Mouse (Mus musculus) MEL (cell line): ENCODE data around the gene Foxf2. TPM values are rescaled to one million over a fixed set of nuclear protein-coding genes. Genes with fewer than 3 reads are reported as not detected.

Experiments
- DNase-seq: peaks from one replicate; pipeline ENCODE4 v3.0.0; 2011; ENCODE audit warnings: low read depth, low spot score
- H3K27ac ChIP-seq: 2 replicates; pipeline ENCODE4 v1.5.1; 2012; ENCODE audit warnings: low read depth, mild to moderate bottlenecking, control low read depth, low read length, moderate library complexity; ENCODE audit not compliant: control insufficient read depth
- H3K27me3 ChIP-seq, 2 experiments: fragments of 150-350 bp in 1 of 2; sonication (generic) in 1 of 2; 2 replicates each; pipeline ENCODE4 v1.6.1; 2012; ENCODE audit warnings: low read length in 2 of 2, mild to moderate bottlenecking in 2 of 2, improper control_type of control experiment in 1 of 2, moderate library complexity in 1 of 2; ENCODE audit not compliant: insufficient read depth in 2 of 2, control insufficient read depth in 1 of 2
- H3K36me3 ChIP-seq, 2 experiments: 2 replicates each; pipeline ENCODE4 v1.6.1; 2012 to 2014; ENCODE audit warnings: low read length in 2 of 2, improper control_type of control experiment in 1 of 2, inconsistent platforms in 1 of 2, mild to moderate bottlenecking in 1 of 2; ENCODE audit not compliant: insufficient read depth in 2 of 2, control insufficient read depth in 1 of 2
- H3K4me1 ChIP-seq, 2 experiments: fragments of 150-350 bp in 1 of 2; sonication (generic) in 1 of 2; 2 replicates each; pipeline ENCODE4 v1.6.1; 2012; ENCODE audit warnings: low read length in 2 of 2, improper control_type of control experiment in 1 of 2, mild to moderate bottlenecking in 1 of 2; ENCODE audit not compliant: insufficient read depth in 2 of 2, control insufficient read depth in 1 of 2
- H3K4me3 ChIP-seq, 2 experiments: fragments of 150-350 bp in 1 of 2; sonication (generic) in 1 of 2; 2 replicates each; pipeline ENCODE4 v1.5.1; 2012; ENCODE audit warnings: low read depth in 2 of 2, low read length in 2 of 2, mild to moderate bottlenecking in 2 of 2, moderate library complexity in 2 of 2, control low read depth in 1 of 2, improper control_type of control experiment in 1 of 2; ENCODE audit not compliant: control insufficient read depth in 1 of 2, insufficient read depth in 1 of 2
- H3K79me2 ChIP-seq: 2 replicates; pipeline ENCODE4 v1.6.1; 2012; ENCODE audit warnings: mild to moderate bottlenecking, low read length, moderate library complexity; ENCODE audit not compliant: control insufficient read depth, poor library complexity, insufficient read depth
- H3K9ac ChIP-seq: 2 replicates; pipeline ENCODE4 v1.6.1; 2012; ENCODE audit warnings: low read depth, mild to moderate bottlenecking, control low read depth, low read length, moderate library complexity; ENCODE audit not compliant: control insufficient read depth, poor library complexity, severe bottlenecking
- H3K9me3 ChIP-seq: fragments of 150-350 bp; sonication (generic); replicated peaks from 2 replicates; pipeline ENCODE4 v1.6.1; 2012; ENCODE audit warnings: mild to moderate bottlenecking, low read length, improper control_type of control experiment, moderate library complexity; ENCODE audit not compliant: insufficient read depth
- CTCF ChIP-seq, 3 experiments: IDR thresholded peaks in 2 of 3; conservative IDR thresholded peaks in 1 of 3; 2 replicates each; pipeline ENCODE4 v1.5.1; 2011 to 2012; ENCODE audit warnings: low read length in 3 of 3, low read depth in 2 of 3, mild to moderate bottlenecking in 2 of 3, improper control_type of control experiment in 1 of 3, inconsistent platforms in 1 of 3, mixed read lengths in 1 of 3, moderate library complexity in 1 of 3; ENCODE audit not compliant: control insufficient read depth in 1 of 3, insufficient read depth in 1 of 3, poor library complexity in 1 of 3, severe bottlenecking in 1 of 3
- ETS1 ChIP-seq: IDR thresholded peaks from 2 replicates; pipeline ENCODE4 v1.6.1; 2012; ENCODE audit warnings: low read depth, mild to moderate bottlenecking, inconsistent platforms, low read length, improper control_type of control experiment, moderate library complexity
- GABPA ChIP-seq: IDR thresholded peaks from 2 replicates; pipeline ENCODE4 v1.6.1; 2012; ENCODE audit warnings: low read depth, mild to moderate bottlenecking, inconsistent platforms, low read length, improper control_type of control experiment, moderate library complexity
- GATA1 ChIP-seq: IDR thresholded peaks from 2 replicates; pipeline ENCODE4 v1.6.1; 2011; ENCODE audit warnings: low read depth, low read length, improper control_type of control experiment
- JUND ChIP-seq: IDR thresholded peaks from 2 replicates; pipeline ENCODE4 v1.6.1; 2011; ENCODE audit warnings: low read depth, mild to moderate bottlenecking, improper control_type of control experiment, low read length
- KAT2A ChIP-seq: conservative IDR thresholded peaks from 2 replicates; pipeline ENCODE4 v1.6.1; 2012; ENCODE audit warnings: low read depth, low read length, improper control_type of control experiment, inconsistent platforms
- MAFK ChIP-seq: IDR thresholded peaks from 2 replicates; pipeline ENCODE4 v1.6.1; 2011; ENCODE audit warnings: low read depth, mild to moderate bottlenecking, low read length, improper control_type of control experiment, borderline replicate concordance
- MAZ ChIP-seq: IDR thresholded peaks from 2 replicates; pipeline ENCODE4 v1.6.1; 2012; ENCODE audit warnings: low read depth, mild to moderate bottlenecking, inconsistent platforms, low read length, improper control_type of control experiment
- MEF2A ChIP-seq: IDR thresholded peaks from 2 replicates; pipeline ENCODE4 v1.6.1; 2014; ENCODE audit warnings: low read depth, mild to moderate bottlenecking, inconsistent platforms, low read length, improper control_type of control experiment; ENCODE audit not compliant: poor library complexity, insufficient replicate concordance, severe bottlenecking; ENCODE audit errors: extremely low read depth
- MXI1 ChIP-seq: IDR thresholded peaks from 2 replicates; pipeline ENCODE4 v1.6.1; 2011; ENCODE audit warnings: mild to moderate bottlenecking, low read depth, low read length, improper control_type of control experiment
- MYB ChIP-seq: IDR thresholded peaks from 2 replicates; pipeline ENCODE4 v1.6.1; 2011; ENCODE audit warnings: mild to moderate bottlenecking, low read depth, low read length, improper control_type of control experiment
- MYC ChIP-seq: IDR thresholded peaks from 2 replicates; pipeline ENCODE4 v1.6.1; 2011; ENCODE audit warnings: low read depth, mild to moderate bottlenecking, low read length, improper control_type of control experiment, moderate library complexity
- NELFE ChIP-seq: IDR thresholded peaks from 2 replicates; pipeline ENCODE4 v1.6.1; 2011; ENCODE audit warnings: low read depth, low read length, improper control_type of control experiment
- POLR2A ChIP-seq, 2 experiments: IDR thresholded peaks; 2 replicates each; pipeline ENCODE4 v1.6.1; 2011 to 2012; ENCODE audit warnings: low read length in 2 of 2, mild to moderate bottlenecking in 2 of 2, control low read depth in 1 of 2, improper control_type of control experiment in 1 of 2, low read depth in 1 of 2, moderate library complexity in 1 of 2; ENCODE audit not compliant: control insufficient read depth in 1 of 2, insufficient read depth in 1 of 2, poor library complexity in 1 of 2
- POLR2AphosphoS2 ChIP-seq: IDR thresholded peaks from 2 replicates; pipeline ENCODE4 v1.6.1; 2011; ENCODE audit warnings: low read length, improper control_type of control experiment
- POLR2AphosphoS5 ChIP-seq: IDR thresholded peaks from 2 replicates; pipeline ENCODE4 v1.6.1; 2012; ENCODE audit warnings: low read depth, borderline replicate concordance, mild to moderate bottlenecking, inconsistent platforms, low read length, moderate library complexity, mixed read lengths
- RAD21 ChIP-seq: IDR thresholded peaks from 2 replicates; pipeline ENCODE4 v1.6.1; 2011; ENCODE audit warnings: mild to moderate bottlenecking, low read depth, low read length, improper control_type of control experiment
- RCOR1 ChIP-seq: IDR thresholded peaks from 2 replicates; pipeline ENCODE4 v1.6.1; 2012; ENCODE audit warnings: low read depth, mild to moderate bottlenecking, inconsistent platforms, low read length, improper control_type of control experiment
- SMC3 ChIP-seq: IDR thresholded peaks from 2 replicates; pipeline ENCODE4 v1.6.1; 2011; ENCODE audit warnings: low read depth, low read length, improper control_type of control experiment
- TCF12 ChIP-seq: IDR thresholded peaks from 2 replicates; pipeline ENCODE4 v1.6.1; 2014; ENCODE audit warnings: low read depth, mild to moderate bottlenecking, inconsistent platforms, low read length, improper control_type of control experiment, moderate library complexity
- UBTF ChIP-seq: IDR thresholded peaks from 2 replicates; pipeline ENCODE4 v1.6.1; 2012; ENCODE audit warnings: low read depth, mild to moderate bottlenecking, inconsistent platforms, low read length, improper control_type of control experiment, moderate library complexity, borderline replicate concordance; ENCODE audit not compliant: insufficient read depth
- USF1 ChIP-seq: IDR thresholded peaks from 2 replicates; pipeline ENCODE4 v1.6.1; 2014; ENCODE audit warnings: low read depth, mild to moderate bottlenecking, inconsistent platforms, low read length, improper control_type of control experiment, moderate library complexity
- USF2 ChIP-seq, 2 experiments: IDR thresholded peaks; 2 replicates each; pipeline ENCODE4 v1.6.1; 2011 to 2012; ENCODE audit warnings: improper control_type of control experiment in 2 of 2, low read length in 2 of 2, borderline replicate concordance in 1 of 2, inconsistent platforms in 1 of 2, low read depth in 1 of 2, mild to moderate bottlenecking in 1 of 2; ENCODE audit not compliant: insufficient read depth in 1 of 2
- ZC3H11A ChIP-seq: IDR thresholded peaks from 2 replicates; pipeline ENCODE4 v1.6.1; 2012; ENCODE audit warnings: low read depth, mild to moderate bottlenecking, inconsistent platforms, low read length, improper control_type of control experiment
- ZMIZ1 ChIP-seq: IDR thresholded peaks from 2 replicates; pipeline ENCODE4 v1.6.1; 2012; ENCODE audit warnings: low read depth, mild to moderate bottlenecking, inconsistent platforms, low read length, improper control_type of control experiment, moderate library complexity
- ZNF384 ChIP-seq: IDR thresholded peaks from 2 replicates; pipeline ENCODE4 v1.6.1; 2012; ENCODE audit warnings: low read depth, mild to moderate bottlenecking, inconsistent platforms, low read length, improper control_type of control experiment
- polyA plus RNA-seq, 2 experiments: library from polyadenylated mRNA; stranded (reverse) in 1 of 2; unstranded in 1 of 2; fragments of >175 nt in 1 of 2; fragments of >200 nt in 1 of 2; gene quantifications; 2 replicates each; pipeline versions ENCODE4 v1.2.1 to v1.2.4; 2012; ENCODE audit warnings: low replicate concordance in 2 of 2, low read depth in 1 of 2; ENCODE audit not compliant: insufficient read length in 2 of 2, insufficient read depth in 1 of 2, missing spikeins in 1 of 2
- total RNA-seq: library from RNA; depleted of rRNA; stranded (reverse); fragments of 300-350 nt; gene quantifications from 2 replicates; pipeline ENCODE4 v1.2.3, GENCODE M21; 2012

Gene Foxf2
- total and polyA plus RNA-seq, 3 experiments = not detected

- Histone ChIP-seq H3K9ac (no peak overlapping the region), H3K36me3 (no peaks in the 10 kb centered on the region), H3K27me3 (no peaks in the 10 kb centered on the region), H3K4me3 (no peak overlapping the region), H3K9me3 (no peaks in the 10 kb centered on the region), H3K27ac (no peak overlapping the region), H3K79me2 (no peaks in the 10 kb centered on the region), H3K4me1 (no peaks in the 10 kb centered on the region)
- TF ChIP-seq ZMIZ1 (no peak), ZNF384 (no peak), MEF2A (no peak), GATA1 (no peak), KAT2A (no peak), MAFK (no peak), MYB (no peak), POLR2A (IDR thresholded peaks at IDR 0.05; ENCODE audit: control insufficient read depth in 1 of 2, insufficient read depth in 1 of 2, low read depth in 1 of 2, low read length in 2 of 2, poor library complexity in 1 of 2) (no peak), MAZ (no peak), USF2 (IDR thresholded peaks at IDR 0.05; ENCODE audit: borderline replicate concordance in 1 of 2, insufficient read depth in 1 of 2, low read depth in 1 of 2, low read length in 2 of 2) (no peak), ETS1 (no peak), ZC3H11A (no peak), MXI1 (no peak), USF1 (no peak), SMC3 (no peak)
- DNase-seq = no peak
Measured at GRCm38 (mm10) chr13:31622371-31622770, 3.2 kb upstream of the Foxf2 start.

DNA sequence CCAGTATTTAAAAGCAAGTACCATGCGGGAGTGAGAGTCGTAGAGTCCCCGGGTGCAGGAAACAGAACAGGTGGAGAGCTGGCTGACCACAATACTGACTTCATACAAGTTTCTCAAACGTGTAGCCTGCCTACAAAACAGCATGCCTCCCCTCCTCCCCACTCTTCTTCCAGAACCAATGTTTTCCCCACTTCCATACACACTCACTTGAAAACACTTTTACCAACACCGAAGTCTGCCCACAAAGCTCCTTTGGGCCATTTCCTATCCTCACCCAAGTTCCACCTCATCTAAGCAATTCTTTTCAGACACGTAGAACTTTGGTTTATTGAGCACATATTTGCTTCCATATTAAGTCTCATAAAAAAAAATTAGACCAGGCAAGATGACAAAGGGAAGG lies 2.3 kb upstream of the Foxf2 start:
- no peaks in the 10 kb centered on the region for H3K4me1 ChIP-seq
- no peaks in the 10 kb centered on the region for H3K9me3 ChIP-seq
- no peaks in the 10 kb centered on the region for H3K79me2 ChIP-seq
- H3K4me3 ChIP-seq = no peak overlapping the region
- no peaks in the 10 kb centered on the region for H3K36me3 ChIP-seq
- H3K27me3 ChIP-seq = no peaks in the 10 kb centered on the region
- DNase-seq = no peak
- H3K27ac ChIP-seq = no peak overlapping the region
- no peak overlapping the region for H3K9ac ChIP-seq
- TF ChIP-seq KAT2A (no peak), POLR2A (IDR thresholded peaks at IDR 0.05; ENCODE audit: control insufficient read depth in 1 of 2, insufficient read depth in 1 of 2, low read depth in 1 of 2, low read length in 2 of 2, poor library complexity in 1 of 2) (no peak), UBTF (no peak), JUND (no peak), MAZ (no peak), RAD21 (no peak), POLR2AphosphoS5 (no peak), TCF12 (no peak), MAFK (no peak), CTCF (IDR thresholded peaks at IDR 0.05 in 2 of 3, conservative IDR thresholded peaks at IDR 0.05 in 1 of 3; ENCODE audit: control insufficient read depth in 1 of 3, insufficient read depth in 1 of 3, low read depth in 2 of 3, low read length in 3 of 3, poor library complexity in 1 of 3, severe bottlenecking in 1 of 3) (no peak), MXI1 (no peak), NELFE (no peak), GABPA (no peak), USF2 (IDR thresholded peaks at IDR 0.05; ENCODE audit: borderline replicate concordance in 1 of 2, insufficient read depth in 1 of 2, low read depth in 1 of 2, low read length in 2 of 2) (no peak), POLR2AphosphoS2 (no peak), RCOR1 (no peak), SMC3 (no peak), MYC (no peak)
